Mouse (Mus musculus) bone marrow macrophage, adult 2 months (primary cell): ENCODE measurements around the gene Olfr370.

Experiments used
- CTCF ChIP-seq: IDR thresholded peaks from 2 replicates; pipeline ENCODE4 v1.5.1; 2012; ENCODE audit warnings: low read depth, mild to moderate bottlenecking, low read length, moderate library complexity
- POLR2A ChIP-seq: IDR thresholded peaks from 2 replicates; pipeline ENCODE4 v1.6.1; 2012; ENCODE audit warnings: mild to moderate bottlenecking, low read depth, low read length, borderline replicate concordance

DNA sequence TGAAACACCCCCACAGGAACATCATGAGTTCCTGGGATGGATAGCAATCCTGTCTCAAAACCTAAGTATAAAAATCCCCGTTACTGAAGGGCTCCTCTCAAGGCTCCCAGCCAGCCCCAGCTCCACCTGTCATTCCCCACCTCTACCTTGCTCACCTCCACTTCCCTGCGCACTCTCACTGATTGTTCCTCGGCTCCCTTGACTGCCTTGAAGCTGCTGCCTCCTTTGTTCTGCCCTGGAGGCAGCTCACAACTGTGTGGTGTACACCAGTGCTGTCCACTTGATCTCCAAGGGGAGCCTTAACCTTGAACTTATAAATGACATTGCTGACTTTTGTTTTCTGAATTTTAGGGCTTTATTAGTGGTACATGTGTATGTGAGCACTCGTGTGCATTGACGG lies 32.5 kb downstream of the Olfr370 start:
- TF ChIP-seq CTCF (no peak), POLR2A (no peak)
